Mouse (Mus musculus) MEL (cell line): ENCODE results near the gene Cpeb4. TPM values are rescaled to one million over a fixed set of nuclear protein-coding genes. Genes with fewer than 3 reads are reported as not detected.

Experiments used
- DNase-seq: peaks from one replicate; pipeline ENCODE4 v3.0.0; 2011; ENCODE audit warnings: low read depth, low spot score
- H3K27ac ChIP-seq: 2 replicates; pipeline ENCODE4 v1.5.1; 2012; ENCODE audit warnings: low read depth, mild to moderate bottlenecking, control low read depth, low read length, moderate library complexity; ENCODE audit not compliant: control insufficient read depth
- H3K27me3 ChIP-seq, 2 experiments: fragments of 150-350 bp in 1 of 2; sonication (generic) in 1 of 2; 2 replicates each; pipeline ENCODE4 v1.6.1; 2012; ENCODE audit warnings: low read length in 2 of 2, mild to moderate bottlenecking in 2 of 2, improper control_type of control experiment in 1 of 2, moderate library complexity in 1 of 2; ENCODE audit not compliant: insufficient read depth in 2 of 2, control insufficient read depth in 1 of 2
- H3K36me3 ChIP-seq, 2 experiments: 2 replicates each; pipeline ENCODE4 v1.6.1; 2012 to 2014; ENCODE audit warnings: low read length in 2 of 2, improper control_type of control experiment in 1 of 2, inconsistent platforms in 1 of 2, mild to moderate bottlenecking in 1 of 2; ENCODE audit not compliant: insufficient read depth in 2 of 2, control insufficient read depth in 1 of 2
- H3K4me1 ChIP-seq, 2 experiments: fragments of 150-350 bp in 1 of 2; sonication (generic) in 1 of 2; 2 replicates each; pipeline ENCODE4 v1.6.1; 2012; ENCODE audit warnings: low read length in 2 of 2, improper control_type of control experiment in 1 of 2, mild to moderate bottlenecking in 1 of 2; ENCODE audit not compliant: insufficient read depth in 2 of 2, control insufficient read depth in 1 of 2
- H3K4me3 ChIP-seq, 2 experiments: fragments of 150-350 bp in 1 of 2; sonication (generic) in 1 of 2; 2 replicates each; pipeline ENCODE4 v1.5.1; 2012; ENCODE audit warnings: low read depth in 2 of 2, low read length in 2 of 2, mild to moderate bottlenecking in 2 of 2, moderate library complexity in 2 of 2, control low read depth in 1 of 2, improper control_type of control experiment in 1 of 2; ENCODE audit not compliant: control insufficient read depth in 1 of 2, insufficient read depth in 1 of 2
- H3K79me2 ChIP-seq: 2 replicates; pipeline ENCODE4 v1.6.1; 2012; ENCODE audit warnings: mild to moderate bottlenecking, low read length, moderate library complexity; ENCODE audit not compliant: control insufficient read depth, poor library complexity, insufficient read depth
- H3K9ac ChIP-seq: 2 replicates; pipeline ENCODE4 v1.6.1; 2012; ENCODE audit warnings: low read depth, mild to moderate bottlenecking, control low read depth, low read length, moderate library complexity; ENCODE audit not compliant: control insufficient read depth, poor library complexity, severe bottlenecking
- H3K9me3 ChIP-seq: fragments of 150-350 bp; sonication (generic); replicated peaks from 2 replicates; pipeline ENCODE4 v1.6.1; 2012; ENCODE audit warnings: mild to moderate bottlenecking, low read length, improper control_type of control experiment, moderate library complexity; ENCODE audit not compliant: insufficient read depth
- CTCF ChIP-seq, 3 experiments: IDR thresholded peaks in 2 of 3; conservative IDR thresholded peaks in 1 of 3; 2 replicates each; pipeline ENCODE4 v1.5.1; 2011 to 2012; ENCODE audit warnings: low read length in 3 of 3, low read depth in 2 of 3, mild to moderate bottlenecking in 2 of 3, improper control_type of control experiment in 1 of 3, inconsistent platforms in 1 of 3, mixed read lengths in 1 of 3, moderate library complexity in 1 of 3; ENCODE audit not compliant: control insufficient read depth in 1 of 3, insufficient read depth in 1 of 3, poor library complexity in 1 of 3, severe bottlenecking in 1 of 3
- E2F4 ChIP-seq: IDR thresholded peaks from 2 replicates; pipeline ENCODE4 v1.6.1; 2011; ENCODE audit warnings: low read depth, low read length, improper control_type of control experiment, borderline replicate concordance
- EP300 ChIP-seq, 2 experiments: IDR thresholded peaks; 2 replicates each; pipeline ENCODE4 v1.6.1; 2011; ENCODE audit warnings: improper control_type of control experiment in 2 of 2, low read length in 2 of 2, low read depth in 1 of 2, mild to moderate bottlenecking in 1 of 2
- GABPA ChIP-seq: IDR thresholded peaks from 2 replicates; pipeline ENCODE4 v1.6.1; 2012; ENCODE audit warnings: low read depth, mild to moderate bottlenecking, inconsistent platforms, low read length, improper control_type of control experiment, moderate library complexity
- GATA1 ChIP-seq: IDR thresholded peaks from 2 replicates; pipeline ENCODE4 v1.6.1; 2011; ENCODE audit warnings: low read depth, low read length, improper control_type of control experiment
- HCFC1 ChIP-seq: IDR thresholded peaks from 2 replicates; pipeline ENCODE4 v1.6.1; 2012; ENCODE audit warnings: low read depth, mild to moderate bottlenecking, inconsistent platforms, low read length, improper control_type of control experiment, moderate library complexity
- MAZ ChIP-seq: IDR thresholded peaks from 2 replicates; pipeline ENCODE4 v1.6.1; 2012; ENCODE audit warnings: low read depth, mild to moderate bottlenecking, inconsistent platforms, low read length, improper control_type of control experiment
- MEF2A ChIP-seq: IDR thresholded peaks from 2 replicates; pipeline ENCODE4 v1.6.1; 2014; ENCODE audit warnings: low read depth, mild to moderate bottlenecking, inconsistent platforms, low read length, improper control_type of control experiment; ENCODE audit not compliant: poor library complexity, insufficient replicate concordance, severe bottlenecking; ENCODE audit errors: extremely low read depth
- MXI1 ChIP-seq: IDR thresholded peaks from 2 replicates; pipeline ENCODE4 v1.6.1; 2011; ENCODE audit warnings: mild to moderate bottlenecking, low read depth, low read length, improper control_type of control experiment
- MYB ChIP-seq: IDR thresholded peaks from 2 replicates; pipeline ENCODE4 v1.6.1; 2011; ENCODE audit warnings: mild to moderate bottlenecking, low read depth, low read length, improper control_type of control experiment
- NELFE ChIP-seq: IDR thresholded peaks from 2 replicates; pipeline ENCODE4 v1.6.1; 2011; ENCODE audit warnings: low read depth, low read length, improper control_type of control experiment
- POLR2AphosphoS5 ChIP-seq: IDR thresholded peaks from 2 replicates; pipeline ENCODE4 v1.6.1; 2012; ENCODE audit warnings: low read depth, borderline replicate concordance, mild to moderate bottlenecking, inconsistent platforms, low read length, moderate library complexity, mixed read lengths
- RAD21 ChIP-seq: IDR thresholded peaks from 2 replicates; pipeline ENCODE4 v1.6.1; 2011; ENCODE audit warnings: mild to moderate bottlenecking, low read depth, low read length, improper control_type of control experiment
- RCOR1 ChIP-seq: IDR thresholded peaks from 2 replicates; pipeline ENCODE4 v1.6.1; 2012; ENCODE audit warnings: low read depth, mild to moderate bottlenecking, inconsistent platforms, low read length, improper control_type of control experiment
- SIN3A ChIP-seq: IDR thresholded peaks from 2 replicates; pipeline ENCODE4 v1.6.1; 2012; ENCODE audit warnings: low read length, improper control_type of control experiment, inconsistent platforms
- SMC3 ChIP-seq: IDR thresholded peaks from 2 replicates; pipeline ENCODE4 v1.6.1; 2011; ENCODE audit warnings: low read depth, low read length, improper control_type of control experiment
- TAL1 ChIP-seq: IDR thresholded peaks from 2 replicates; pipeline ENCODE4 v1.6.1; 2012; ENCODE audit warnings: mild to moderate bottlenecking, inconsistent platforms, low read length, moderate library complexity, mixed read lengths
- TBP ChIP-seq: IDR thresholded peaks from 2 replicates; pipeline ENCODE4 v1.8.0; 2011; ENCODE audit warnings: low read depth, low read length, improper control_type of control experiment
- USF2 ChIP-seq, 2 experiments: IDR thresholded peaks; 2 replicates each; pipeline ENCODE4 v1.6.1; 2011 to 2012; ENCODE audit warnings: improper control_type of control experiment in 2 of 2, low read length in 2 of 2, borderline replicate concordance in 1 of 2, inconsistent platforms in 1 of 2, low read depth in 1 of 2, mild to moderate bottlenecking in 1 of 2; ENCODE audit not compliant: insufficient read depth in 1 of 2
- ZNF384 ChIP-seq: IDR thresholded peaks from 2 replicates; pipeline ENCODE4 v1.6.1; 2012; ENCODE audit warnings: low read depth, mild to moderate bottlenecking, inconsistent platforms, low read length, improper control_type of control experiment
- polyA plus RNA-seq, 2 experiments: library from polyadenylated mRNA; stranded (reverse) in 1 of 2; unstranded in 1 of 2; fragments of >175 nt in 1 of 2; fragments of >200 nt in 1 of 2; gene quantifications; 2 replicates each; pipeline versions ENCODE4 v1.2.1 to v1.2.4; 2012; ENCODE audit warnings: low replicate concordance in 2 of 2, low read depth in 1 of 2; ENCODE audit not compliant: insufficient read length in 2 of 2, insufficient read depth in 1 of 2, missing spikeins in 1 of 2
- total RNA-seq: library from RNA; depleted of rRNA; stranded (reverse); fragments of 300-350 nt; gene quantifications from 2 replicates; pipeline ENCODE4 v1.2.3, GENCODE M21; 2012

The Cpeb4 gene
- total and polyA plus RNA-seq, 3 experiments = 3.8 to 4.9 TPM; not detected in 1

GRCm38 (mm10) chr11:31824504-31825166 is 47.4 kb upstream of the Cpeb4 start (continued):
- TF ChIP-seq SMC3 (no peak), MEF2A (no peak), HCFC1 (no peak), TAL1 (no peak), NELFE (no peak)

- H3K27ac ChIP-seq = no peak overlapping the region
These were observed 43.8 kb upstream of the Cpeb4 start for GRCm38 (mm10) chr11:31828011-31828770.

GRCm38 (mm10) chr11:31828771-31829072 is 43.3 kb upstream of the Cpeb4 start:
- no peak for TF ChIP-seq POLR2AphosphoS5
- no peak for TF ChIP-seq CTCF (IDR thresholded peaks at IDR 0.05 in 2 of 3, conservative IDR thresholded peaks at IDR 0.05 in 1 of 3; ENCODE audit: control insufficient read depth in 1 of 3, insufficient read depth in 1 of 3, low read depth in 2 of 3, low read length in 3 of 3, poor library complexity in 1 of 3, severe bottlenecking in 1 of 3)
- no peak for TF ChIP-seq SIN3A
- TF ChIP-seq MAZ = no peak
- no peak for TF ChIP-seq ZNF384
- no peak for TF ChIP-seq EP300 (IDR thresholded peaks at IDR 0.05; ENCODE audit: low read depth in 1 of 2, low read length in 2 of 2)
- TF ChIP-seq TBP = no peak
- TF ChIP-seq RCOR1 = no peak
- no peak for TF ChIP-seq E2F4
- TF ChIP-seq USF2 (IDR thresholded peaks at IDR 0.05; ENCODE audit: borderline replicate concordance in 1 of 2, insufficient read depth in 1 of 2, low read depth in 1 of 2, low read length in 2 of 2) = no peak
- no peak for TF ChIP-seq RAD21
- H3K27me3 ChIP-seq = 0 out of 4 replicates have a peak, but pooled peaks cover 0 to 2% of the 10 kb centered on the region in 2 experiments
- H3K9me3 ChIP-seq = no peaks in the 10 kb centered on the region
- no peak overlapping the region for H3K27ac ChIP-seq
- H3K4me3 ChIP-seq = no peak overlapping the region
- peaks cover 5 to 29% of the 10 kb centered on the region in 2 experiments for H3K4me1 ChIP-seq
- no peaks in the 10 kb centered on the region for H3K79me2 ChIP-seq
- no peak for DNase-seq
- peaks cover 0 to 6% of the 10 kb centered on the region in 2 experiments; a peak in 1 of 4 replicates for H3K36me3 ChIP-seq
- H3K9ac ChIP-seq = no peak overlapping the region

More at GRCm38 (mm10) chr11:31828011-31828770, 43.8 kb upstream of the Cpeb4 start:
- H3K36me3 ChIP-seq = peaks cover 0 to 6% of the 10 kb centered on the region in 2 experiments; a peak in 1 of 4 replicates
- H3K9ac ChIP-seq = no peak overlapping the region
- no peaks in the 10 kb centered on the region for H3K79me2 ChIP-seq
- no peak for TF ChIP-seq MYB
- no peak for TF ChIP-seq GATA1
- TF ChIP-seq MXI1 = no peak
- no peak for TF ChIP-seq RAD21
- TF ChIP-seq USF2 (IDR thresholded peaks at IDR 0.05; ENCODE audit: borderline replicate concordance in 1 of 2, insufficient read depth in 1 of 2, low read depth in 1 of 2, low read length in 2 of 2) = no peak
- no peak for TF ChIP-seq TBP
- TF ChIP-seq TAL1 = no peak
- no peak for TF ChIP-seq GABPA
- TF ChIP-seq EP300 (IDR thresholded peaks at IDR 0.05; ENCODE audit: low read depth in 1 of 2, low read length in 2 of 2) = no peak
- no peaks in the 10 kb centered on the region for H3K9me3 ChIP-seq
- peaks cover 5 to 29% of the 10 kb centered on the region in 2 experiments for H3K4me1 ChIP-seq
- H3K4me3 ChIP-seq = no peak overlapping the region
- 0 out of 4 replicates have a peak, but pooled peaks cover 0 to 2% of the 10 kb centered on the region in 2 experiments for H3K27me3 ChIP-seq
- no peak for DNase-seq
